Mouse (Mus musculus): ENCODE results near the gene Vmn1r75. TPM values are rescaled to one million over a fixed set of nuclear protein-coding genes. Genes with fewer than 3 reads are reported as not detected.

Vmn1r75 gene
- polyA plus RNA-seq (2014; fragmentation: Illumina TruSeq; extraction: RNeasy Lipid Tissue Mini Kit (QIAGEN cat#74804); ENCODE audit: low replicate concordance) = not detected

GRCm38 (mm10) chr7:11874330-11874729 is at the start of gene Vmn1r75:
Gene Vmn1r75, plus strand, starts transcription at chr7:11874630.

GRCm38 (mm10) chr7:11833680-11834079 is 40.8 kb upstream of the Vmn1r75 start, which contains the start of gene Vmn1r74:
Gene Vmn1r74, plus strand, starts transcription at chr7:11833980.

Other genes with a start within 250 kb of the Vmn1r75 start
- gene Vmn1r72, start 194.5 kb upstream of the Vmn1r75 start, polyA plus RNA-seq (2014; fragmentation: Illumina TruSeq; extraction: RNeasy Lipid Tissue Mini Kit (QIAGEN cat#74804); ENCODE audit: low replicate concordance) = not detected
- not detected for gene Vmn1r73, start 144.4 kb upstream of the Vmn1r75 start, polyA plus RNA-seq (2014; fragmentation: Illumina TruSeq; extraction: RNeasy Lipid Tissue Mini Kit (QIAGEN cat#74804); ENCODE audit: low replicate concordance)
- gene Vmn1r74, start 40.6 kb upstream of the Vmn1r75 start, polyA plus RNA-seq (2014; fragmentation: Illumina TruSeq; extraction: RNeasy Lipid Tissue Mini Kit (QIAGEN cat#74804); ENCODE audit: low replicate concordance) = not detected
- gene Vmn1r76, start 63.6 kb downstream of the Vmn1r75 start, polyA plus RNA-seq (2014; fragmentation: Illumina TruSeq; extraction: RNeasy Lipid Tissue Mini Kit (QIAGEN cat#74804); ENCODE audit: low replicate concordance) = not detected
- gene Vmn1r77, start 162.1 kb downstream of the Vmn1r75 start, polyA plus RNA-seq (2014; fragmentation: Illumina TruSeq; extraction: RNeasy Lipid Tissue Mini Kit (QIAGEN cat#74804); ENCODE audit: low replicate concordance) = not detected

Measured in small intestine, adult 10 weeks (tissue).